Mouse (Mus musculus) lung, embryonic 15.5 days (tissue): ENCODE measurements at regions not wholly inside any gene's neighbourhood (a gene's known extent, or its start where the extent isn't known, plus 50 kb on each side); places are given as distances from the start of the nearest gene placed in this dataset.
"Not testable (repeated sequence)": the region's sequence is repeated elsewhere in the genome, so short reads cannot be mapped to it uniquely, and the experiment has no call there.

Source experiments
- ATAC-seq: fragments of 200-750 bp; cut with Nextera tagmentation; 2 replicates; pipeline ENCODE4 v1.8.0; 2017; ENCODE audit warnings: moderate number of reproducible peaks, borderline replicate concordance; ENCODE audit not compliant: low FRiP score, low TSS enrichment; ENCODE audit errors: extremely low read depth
- H3K27ac ChIP-seq: fragments of 300-500 bp; sonication (generic); 2 replicates; pipeline ENCODE4 v1.5.1; 2015; ENCODE audit warnings: moderate library complexity, mild to moderate bottlenecking, inconsistent platforms
- H3K27me3 ChIP-seq: fragments of 300-500 bp; sonication (generic); 2 replicates; pipeline ENCODE4 v1.6.1; 2015; ENCODE audit warnings: inconsistent platforms
- H3K36me3 ChIP-seq: fragments of 300-500 bp; sonication (generic); 2 replicates; pipeline ENCODE4 v1.6.1; 2015; ENCODE audit warnings: inconsistent platforms
- H3K4me1 ChIP-seq: fragments of 300-500 bp; sonication (generic); 2 replicates; pipeline ENCODE4 v1.6.1; 2015; ENCODE audit warnings: inconsistent platforms
- H3K4me2 ChIP-seq: fragments of 300-500 bp; sonication (generic); 2 replicates; pipeline ENCODE4 v1.6.1; 2015; ENCODE audit warnings: inconsistent platforms, mild to moderate bottlenecking, moderate library complexity
- H3K4me3 ChIP-seq: fragments of 300-500 bp; sonication (generic); 2 replicates; pipeline ENCODE4 v1.5.1; 2015; ENCODE audit warnings: mild to moderate bottlenecking, inconsistent platforms
- H3K9ac ChIP-seq: fragments of 300-500 bp; sonication (generic); 2 replicates; pipeline ENCODE4 v1.6.1; 2015; ENCODE audit warnings: inconsistent platforms
- H3K9me3 ChIP-seq: fragments of 300-500 bp; sonication (generic); 2 replicates; pipeline ENCODE4 v1.6.1; 2016; ENCODE audit warnings: inconsistent platforms
- WGBS: fragments of 180-500 bp; shearing (Covaris S2); methylation state at CpG from one replicate; pipeline ENCODE4 v1.1.7; 2015; 5-methylcytosine and 5-hydroxymethylcytosine counted together

- not testable (repeated sequence) for H3K9me3 ChIP-seq, H3K4me3 ChIP-seq, ATAC-seq, H3K36me3 ChIP-seq, H3K27ac ChIP-seq, H3K27me3 ChIP-seq, H3K9ac ChIP-seq, H3K4me1 ChIP-seq, H3K4me2 ChIP-seq
- WGBS: 73% methylated on average over 5 of the region's 5 CpGs
Observed at GRCm38 (mm10) chr5:3206160-3206559, 135.1 kb upstream of the Cdk6 start.

- ATAC-seq, H3K4me3 ChIP-seq, H3K9me3 ChIP-seq, H3K4me2 ChIP-seq, H3K9ac ChIP-seq, H3K27me3 ChIP-seq, H3K4me1 ChIP-seq, H3K36me3 ChIP-seq, H3K27ac ChIP-seq: not testable (repeated sequence)
- WGBS: 85% methylated on average over 4 of the region's 4 CpGs
Observed at GRCm38 (mm10) chr5:3208293-3208692, 133.0 kb upstream of the Cdk6 start.

GRCm38 (mm10) chr5:3211284-3211683 is 130.0 kb upstream of the Cdk6 start:
- Histone ChIP-seq H3K36me3 (no peaks in the 10 kb centered on the region), H3K27ac (no peak overlapping the region), H3K4me2 (no peak overlapping the region), H3K27me3 (no peaks in the 10 kb centered on the region), H3K9ac (no peak overlapping the region), H3K4me1 (no peaks in the 10 kb centered on the region), H3K4me3 (no peak overlapping the region), H3K9me3 (no peaks in the 10 kb centered on the region)
- no peak for ATAC-seq
- WGBS: 87% methylated on average over 3 of the region's 3 CpGs

- ATAC-seq: no peak
- WGBS: 47% methylated on average over 5 of the region's 5 CpGs
- no peaks in the 10 kb centered on the region for H3K36me3 ChIP-seq
- no peak overlapping the region for H3K9ac ChIP-seq
- H3K4me2 ChIP-seq: no peak overlapping the region
- H3K4me1 ChIP-seq: no peaks in the 10 kb centered on the region
- H3K4me3 ChIP-seq: no peak overlapping the region
- H3K27me3 ChIP-seq: no peaks in the 10 kb centered on the region
- no peaks in the 10 kb centered on the region for H3K9me3 ChIP-seq
- H3K27ac ChIP-seq: no peak overlapping the region
Observed at GRCm38 (mm10) chr5:3216053-3216452, 125.2 kb upstream of the Cdk6 start.

- WGBS: 52% methylated on average over 4 of the region's 4 CpGs
- no peaks in the 10 kb centered on the region for H3K36me3 ChIP-seq
- no peaks in the 10 kb centered on the region for H3K27me3 ChIP-seq
- H3K4me3 ChIP-seq: no peak overlapping the region
- no peaks in the 10 kb centered on the region for H3K4me1 ChIP-seq
- H3K4me2 ChIP-seq: no peak overlapping the region
- no peak for ATAC-seq
- H3K9me3 ChIP-seq: no peaks in the 10 kb centered on the region
- H3K27ac ChIP-seq: no peak overlapping the region
- no peak overlapping the region for H3K9ac ChIP-seq
Observed at GRCm38 (mm10) chr5:3219230-3219629, 122.1 kb upstream of the Cdk6 start.

GRCm38 (mm10) chr5:3219770-3220169 is 121.5 kb upstream of the Cdk6 start:
- 49% methylated on average over 3 of the region's 3 CpGs for WGBS
- Histone ChIP-seq H3K9ac (no peak overlapping the region), H3K4me1 (no peaks in the 10 kb centered on the region), H3K27me3 (no peaks in the 10 kb centered on the region), H3K4me3 (no peak overlapping the region), H3K4me2 (no peak overlapping the region), H3K27ac (no peak overlapping the region), H3K9me3 (no peaks in the 10 kb centered on the region), H3K36me3 (no peaks in the 10 kb centered on the region)
- no peak for ATAC-seq

GRCm38 (mm10) chr5:3223819-3224218 is 117.5 kb upstream of the Cdk6 start:
- ATAC-seq, H3K36me3 ChIP-seq, H3K9me3 ChIP-seq, H3K9ac ChIP-seq, H3K4me2 ChIP-seq, H3K4me1 ChIP-seq, H3K27ac ChIP-seq, H3K4me3 ChIP-seq, H3K27me3 ChIP-seq: not testable (repeated sequence)
- 73% methylated on average over 4 of the region's 4 CpGs for WGBS

GRCm38 (mm10) chr5:3224392-3225054 is 116.8 kb upstream of the Cdk6 start:
- not testable (repeated sequence) for H3K4me2 ChIP-seq, ATAC-seq, H3K9me3 ChIP-seq, H3K27ac ChIP-seq, H3K9ac ChIP-seq, H3K36me3 ChIP-seq, H3K4me1 ChIP-seq, H3K4me3 ChIP-seq, H3K27me3 ChIP-seq
- 74% methylated on average over 14 of the region's 14 CpGs for WGBS

- not testable (repeated sequence) for H3K27ac ChIP-seq, H3K4me1 ChIP-seq, H3K4me3 ChIP-seq
Observed at GRCm38 (mm10) chr5:3225358-3225757, 115.9 kb upstream of the Cdk6 start.

GRCm38 (mm10) chr5:3244067-3244466 is 97.2 kb upstream of the Cdk6 start:
- not testable (repeated sequence) for H3K4me2 ChIP-seq, H3K9ac ChIP-seq, H3K27ac ChIP-seq, H3K4me3 ChIP-seq, ATAC-seq, H3K36me3 ChIP-seq, H3K9me3 ChIP-seq, H3K27me3 ChIP-seq, H3K4me1 ChIP-seq
- 40% methylated on average over 2 of the region's 2 CpGs for WGBS

More at GRCm38 (mm10) chr5:3225358-3225757, 115.9 kb upstream of the Cdk6 start:
- H3K9ac ChIP-seq, H3K36me3 ChIP-seq, H3K4me2 ChIP-seq, H3K27me3 ChIP-seq, ATAC-seq, H3K9me3 ChIP-seq: not testable (repeated sequence)
- 79% methylated on average over 8 of the region's 8 CpGs for WGBS

- Histone ChIP-seq H3K4me2 (no peak overlapping the region), H3K27ac (no peak overlapping the region), H3K27me3 (no peaks in the 10 kb centered on the region)
Observed at GRCm38 (mm10) chr5:3247333-3247732, 94.0 kb upstream of the Cdk6 start.

GRCm38 (mm10) chr5:3250273-3250672 is 91.0 kb upstream of the Cdk6 start:
- Histone ChIP-seq H3K27ac (no peak overlapping the region), H3K4me3 (no peak overlapping the region), H3K9me3 (no peaks in the 10 kb centered on the region), H3K27me3 (no peaks in the 10 kb centered on the region), H3K36me3 (no peaks in the 10 kb centered on the region), H3K9ac (no peak overlapping the region), H3K4me1 (no peaks in the 10 kb centered on the region), H3K4me2 (no peak overlapping the region)
- ATAC-seq: no peak
- 41% methylated on average over 2 of the region's 2 CpGs for WGBS

More at GRCm38 (mm10) chr5:3247333-3247732, 94.0 kb upstream of the Cdk6 start:
- Histone ChIP-seq H3K36me3 (no peaks in the 10 kb centered on the region), H3K4me3 (no peak overlapping the region), H3K9ac (no peak overlapping the region), H3K9me3 (no peaks in the 10 kb centered on the region), H3K4me1 (no peaks in the 10 kb centered on the region)
- 61% methylated on average over 2 of the region's 2 CpGs for WGBS
- ATAC-seq: no peak

- H3K4me3 ChIP-seq: no peak overlapping the region
- H3K27me3 ChIP-seq: no peaks in the 10 kb centered on the region
- 67% methylated on average over 1 of the region's 1 CpGs for WGBS
- no peak overlapping the region for H3K9ac ChIP-seq
- no peaks in the 10 kb centered on the region for H3K36me3 ChIP-seq
- H3K27ac ChIP-seq: no peak overlapping the region
- no peaks in the 10 kb centered on the region for H3K9me3 ChIP-seq
- no peaks in the 10 kb centered on the region for H3K4me1 ChIP-seq
- no peak overlapping the region for H3K4me2 ChIP-seq
- ATAC-seq: no peak
Observed at GRCm38 (mm10) chr5:3260289-3260688, 81.0 kb upstream of the Cdk6 start.
